Mouse (Mus musculus) left cerebral cortex, adult 9 months (tissue): ENCODE results near the gene Uqcrq.

Experiments used
- DNase-seq, 2 experiments: peaks; one replicate each; pipeline ENCODE4 v3.0.0; 2022; ENCODE audit warnings: low spot score in 2 of 2

The Uqcrq gene

GRCm38 (mm10) chr11:53413871-53414270 is 16.8 kb downstream of the Uqcrq start:
- DNase-seq = no peak

DNA sequence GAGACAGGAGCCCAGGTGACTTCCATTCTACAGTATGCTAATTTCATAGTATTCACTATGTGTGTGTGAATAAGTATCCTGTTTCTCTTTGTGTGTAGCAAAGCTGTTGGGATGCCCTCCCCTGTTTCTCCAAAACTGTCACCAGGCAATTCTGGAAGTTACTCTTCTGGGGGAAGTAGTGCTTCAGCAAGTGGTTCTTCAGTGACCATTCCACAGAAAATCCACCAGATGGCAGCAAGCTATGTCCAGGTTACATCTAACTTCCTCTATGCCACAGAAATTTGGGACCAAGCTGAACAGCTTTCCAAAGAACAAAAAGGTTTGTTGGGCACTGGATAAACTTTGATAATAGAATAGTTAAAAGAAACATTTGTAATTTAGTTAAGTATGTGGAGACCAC is 18.9 kb downstream of the Uqcrq start:
- no peak for DNase-seq

DNA sequence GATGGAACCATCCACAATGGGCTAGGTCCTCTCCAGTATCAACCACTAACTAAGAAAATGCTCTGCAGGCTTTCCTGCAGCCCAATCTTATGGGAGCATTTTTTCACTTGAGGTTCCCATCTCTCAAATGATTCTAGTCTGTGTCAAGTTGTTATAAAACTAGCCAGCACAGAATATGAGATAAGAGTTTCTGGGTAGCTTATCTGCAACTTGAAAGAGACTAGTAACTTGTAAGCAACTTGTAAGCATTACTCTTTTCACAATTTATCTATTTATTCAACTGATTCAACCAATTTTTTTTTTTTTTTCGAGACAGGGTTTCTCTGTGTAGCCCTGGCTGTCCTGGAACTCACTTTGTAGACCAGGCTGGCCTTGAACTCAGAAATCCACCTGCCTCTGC is 27.0 kb downstream of the Uqcrq start:
- DNase-seq = no peak

- DNase-seq = no peak
These were observed 36.8 kb downstream of the Uqcrq start for GRCm38 (mm10) chr11:53393856-53394255.

GRCm38 (mm10) chr11:53383758-53384428 is 46.7 kb downstream of the Uqcrq start:
- no peak for DNase-seq

DNA sequence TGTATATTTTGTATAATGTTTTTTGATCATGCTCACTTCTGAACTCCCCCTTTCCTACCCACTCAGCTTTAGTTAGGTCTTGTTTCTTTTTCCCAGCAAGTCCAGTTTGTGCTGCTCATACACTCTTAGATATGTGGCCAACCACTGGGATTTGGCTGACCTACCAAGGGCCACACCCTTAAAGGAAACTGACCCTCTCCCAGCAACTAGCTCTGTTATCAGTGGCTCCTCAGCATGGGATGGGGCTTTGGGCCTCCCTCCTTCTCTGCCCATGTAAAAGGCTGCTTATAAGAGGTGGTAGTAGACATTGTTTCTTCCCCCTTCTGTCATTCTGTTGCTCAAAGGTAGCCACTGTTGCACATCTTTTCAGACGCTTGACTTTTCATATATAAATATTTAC is 51.7 kb downstream of the Uqcrq start:
- DNase-seq = no peak
